Mouse (Mus musculus) neural tube, embryonic 15.5 days (tissue): ENCODE results near the gene Tsc1. TPM values are rescaled to one million over a fixed set of nuclear protein-coding genes. Genes with fewer than 3 reads are reported as not detected.

ENCODE experiments used
- microRNA-seq: library from miRNA; unstranded; fragments of <30 nt; microRNA quantifications from one replicate; pipeline ENCODE4, GENCODE M21; 2017
- polyA plus RNA-seq: library from polyadenylated mRNA; unstranded; fragments of >200 nt; fragmentation: Nextera tagmentation; extraction: Ambion mirVana; gene quantifications from 2 replicates; pipeline ENCODE4 v1.2.1, GENCODE M21; 2015

Tsc1 gene
- polyA plus RNA-seq, 1 experiment from 2014 or later, result 33.3 TPM

Small RNA genes within 50 kb of the gene (microRNA-seq; reads per million reads assigned to microRNA genes)
- not detected for gene Gm22824
- gene Mir3088, result 1.4 reads per million

Other genes starting within 250 kb of the Tsc1 start
- 12.4 and 13.9 TPM in 2 replicates for gene Ppp1r26, start 194.4 kb upstream of the Tsc1 start, polyA plus RNA-seq
- gene 1700007K13Rik, start 174.9 kb upstream of the Tsc1 start, polyA plus RNA-seq, result 4.4 and 5.7 TPM in 2 replicates
- gene Mrps2, start 173.2 kb upstream of the Tsc1 start, polyA plus RNA-seq, result 51.4 and 55.5 TPM in 2 replicates
- 1.2 and 2.1 TPM in 2 replicates for gene Gbgt1, start 144.3 kb upstream of the Tsc1 start, polyA plus RNA-seq
- gene Gm10134, start 135.1 kb upstream of the Tsc1 start, polyA plus RNA-seq, result 2.1 and 3.5 TPM in 2 replicates
- gene Ralgds, start 128.1 kb upstream of the Tsc1 start, polyA plus RNA-seq, result 64.7 and 70.4 TPM in 2 replicates
- 0.09 and 3.3 TPM in 2 replicates for gene Cel, start 77.8 kb upstream of the Tsc1 start, polyA plus RNA-seq
- 37.2 and 40.1 TPM in 2 replicates for gene Gtf3c5, start 57.5 kb upstream of the Tsc1 start, polyA plus RNA-seq
- gene Gfi1b, start 19.2 kb upstream of the Tsc1 start, polyA plus RNA-seq, result 0.87 TPM in 1 of 2 replicates, not detected in the other
- gene Spaca9, start 58.5 kb downstream of the Tsc1 start, polyA plus RNA-seq, result 1.5 TPM in 2 replicates
- gene Ak8, start 58.9 kb downstream of the Tsc1 start, polyA plus RNA-seq, result 1.7 and 1.8 TPM in 2 replicates
- 14.2 and 14.4 TPM in 2 replicates for gene Gtf3c4, start 199.1 kb downstream of the Tsc1 start, polyA plus RNA-seq
- 11.0 and 12.3 TPM in 2 replicates for gene Ddx31, start 199.2 kb downstream of the Tsc1 start, polyA plus RNA-seq